Comparison of ENCODE assay signal across 8 mouse cellular contexts in genomic region chrX:151803777-151804101, GRCm38 (mm10). TPM values are rescaled to one million over a fixed set of nuclear protein-coding genes. Genes with fewer than 3 reads are reported as not detected.
A peak's percentile ranks its signal among the peaks of the same experiment; 100 is the strongest.
DNase-seq lines count a peak whose midpoint lies in the region; ATAC-seq and TF ChIP-seq lines count a peak whose summit lies in the region.

No protein-coding gene starts in this region.

- peak; percentile 49 for DNase-seq in thymus, adult 2 months
- DNase-seq in thymus, postnatal 4 days = no peak
- peak; percentile 60 for DNase-seq in embryo, embryonic 11 days
- DNase-seq in liver, adult 2 months (ENCODE audit: extremely low read depth, low read depth, low spot score) = peak; percentile 48
- DNase-seq in midbrain, embryonic 14.5 days = peak; percentile 64
- DNase-seq in stomach, postnatal 0 days (ENCODE audit: low spot score) = no peak

- 5% methylated on average over 20 of the region's 20 CpGs for WGBS in thymus, adult 2 months
- 13% methylated on average over 20 of the region's 20 CpGs for WGBS in intestine, embryonic 15.5 days
- WGBS in liver, adult 2 months = under 1% methylated on average over 20 of the region's 20 CpGs
- 19% methylated on average over 20 of the region's 20 CpGs for WGBS in midbrain, embryonic 14.5 days
- 16% methylated on average over 20 of the region's 20 CpGs for WGBS in stomach, postnatal 0 days

- no peaks in the 10 kb centered on the region for H3K27me3 ChIP-seq in thymus, adult 2 months (ENCODE audit: control insufficient read depth, insufficient read depth, low read length)
- H3K27me3 ChIP-seq in intestine, embryonic 15.5 days (replicated peaks) = no peaks in the 10 kb centered on the region
- no peaks in the 10 kb centered on the region for H3K27me3 ChIP-seq in liver, adult 2 months (ENCODE audit: control insufficient read depth, insufficient read depth, low read length)
- H3K27me3 ChIP-seq in midbrain, embryonic 14.5 days (ENCODE audit: control insufficient read depth, insufficient read depth, low read length) = no peaks in the 10 kb centered on the region
- no peaks in the 10 kb centered on the region for H3K27me3 ChIP-seq in stomach, postnatal 0 days (ENCODE audit: control insufficient read depth, insufficient read depth, low read length)

- TF ChIP-seq POLR2A in thymus, adult 2 months (IDR thresholded peaks at IDR 0.05; ENCODE audit: control insufficient read depth, extremely low read depth, insufficient read depth, low read length, poor library complexity) = no peak
- no peak for TF ChIP-seq POLR2A in liver, adult 2 months (IDR thresholded peaks at IDR 0.05; ENCODE audit: extremely low read depth, insufficient read depth, low read length)

- TF ChIP-seq CTCF in thymus, adult 2 months (IDR thresholded peaks at IDR 0.05; ENCODE audit: borderline replicate concordance, control insufficient read depth, extremely low read depth, insufficient read depth, low read length, poor library complexity) = no peak
- TF ChIP-seq CTCF in liver, adult 2 months (IDR thresholded peaks at IDR 0.05; ENCODE audit: low read depth, low read length) = no peak
- no peak for TF ChIP-seq CTCF in stomach, postnatal 0 days (IDR thresholded peaks at IDR 0.05; ENCODE audit: low read depth)

- ATAC-seq in granulocyte monocyte progenitor cell, adult 5-6 weeks (replicated peaks; ENCODE audit: poor library complexity, severe bottlenecking) = peak; percentile 33
- peak; percentile 44 for ATAC-seq in intestine, embryonic 15.5 days
- peak; percentile 24 for ATAC-seq in midbrain, embryonic 14.5 days (ENCODE audit: low FRiP score, low TSS enrichment)
- peak; percentile 51 for ATAC-seq in stomach, postnatal 0 days (ENCODE audit: low FRiP score, low TSS enrichment)

- no peak for TF ChIP-seq EP300 in stomach, postnatal 0 days (optimal IDR thresholded peaks at IDR 0.05)

- H3K4me3 ChIP-seq in thymus, adult 2 months (ENCODE audit: control insufficient read depth, insufficient read depth, low read length) = peak overlapping the region; percentile 61
- peak overlapping the region; percentile 51 for H3K4me3 ChIP-seq in intestine, embryonic 15.5 days (replicated peaks)
- peak overlapping the region; percentile 95 for H3K4me3 ChIP-seq in liver, adult 2 months (ENCODE audit: insufficient read depth, low read depth, low read length)
- H3K4me3 ChIP-seq in midbrain, embryonic 14.5 days (replicated peaks; ENCODE audit: low read depth, low read length) = peak overlapping the region; percentile 53
- peak overlapping the region; percentile 42 for H3K4me3 ChIP-seq in stomach, postnatal 0 days (ENCODE audit: low read depth, low read length)

- H3K36me3 ChIP-seq in thymus, adult 2 months (ENCODE audit: control insufficient read depth, insufficient read depth, low read length) = no peaks in the 10 kb centered on the region
- H3K36me3 ChIP-seq in intestine, embryonic 15.5 days = no peaks in the 10 kb centered on the region
- no peaks in the 10 kb centered on the region for H3K36me3 ChIP-seq in liver, adult 2 months (ENCODE audit: control insufficient read depth, insufficient read depth, low read length)
- H3K36me3 ChIP-seq in midbrain, embryonic 14.5 days (ENCODE audit: control insufficient read depth, insufficient read depth, low read length) = no peaks in the 10 kb centered on the region
- H3K36me3 ChIP-seq in stomach, postnatal 0 days (ENCODE audit: control insufficient read depth, insufficient read depth, low read length) = no peaks in the 10 kb centered on the region

- H3K79me2 ChIP-seq in liver, adult 2 months (ENCODE audit: control insufficient read depth, insufficient read depth, low read length) = no peaks in the 10 kb centered on the region; the same call in 1 of the 2 replicates

- H3K4me2 ChIP-seq in intestine, embryonic 15.5 days (replicated peaks) = peak overlapping the region; percentile 56
- H3K4me2 ChIP-seq in midbrain, embryonic 14.5 days (ENCODE audit: low read length) = peak overlapping the region; percentile 65
- peak overlapping the region; percentile 57 for H3K4me2 ChIP-seq in stomach, postnatal 0 days (replicated peaks; ENCODE audit: low read depth)

- 0 out of 2 replicates have a peak, but pooled peaks cover 4% of the 10 kb centered on the region for H3K4me1 ChIP-seq in thymus, adult 2 months (replicated peaks; ENCODE audit: control insufficient read depth, insufficient read depth, low read length)
- H3K4me1 ChIP-seq in intestine, embryonic 15.5 days (replicated peaks) = no peaks in the 10 kb centered on the region
- peaks cover 1% of the 10 kb centered on the region; the same call in 1 of the 2 replicates for H3K4me1 ChIP-seq in liver, adult 2 months (ENCODE audit: control insufficient read depth, insufficient read depth, low read length)
- no peaks in the 10 kb centered on the region for H3K4me1 ChIP-seq in midbrain, embryonic 14.5 days (ENCODE audit: control insufficient read depth, insufficient read depth, low read length)
- H3K4me1 ChIP-seq in stomach, postnatal 0 days (replicated peaks; ENCODE audit: control insufficient read depth, insufficient read depth) = no peaks in the 10 kb centered on the region

- no peaks in the 10 kb centered on the region for H3K9me3 ChIP-seq in intestine, embryonic 15.5 days
- H3K9me3 ChIP-seq in midbrain, embryonic 14.5 days (ENCODE audit: control insufficient read depth, low read length) = no peaks in the 10 kb centered on the region
- no peaks in the 10 kb centered on the region for H3K9me3 ChIP-seq in stomach, postnatal 0 days (ENCODE audit: control insufficient read depth, low read length)

- H3K27ac ChIP-seq in thymus, adult 2 months (ENCODE audit: control insufficient read depth, insufficient read depth, low read length) = peak overlapping the region; percentile 81
- H3K27ac ChIP-seq in intestine, embryonic 15.5 days = peak overlapping the region; percentile 93
- peak overlapping the region; percentile 89 for H3K27ac ChIP-seq in liver, adult 2 months (replicated peaks; ENCODE audit: insufficient read depth, low read depth, low read length)
- peak overlapping the region; percentile 90 for H3K27ac ChIP-seq in midbrain, embryonic 14.5 days (replicated peaks; ENCODE audit: low read depth, low read length)
- H3K27ac ChIP-seq in stomach, postnatal 0 days (replicated peaks) = peak overlapping the region; percentile 94

- peak overlapping the region; percentile 57 for H3K9ac ChIP-seq in intestine, embryonic 15.5 days
- H3K9ac ChIP-seq in liver, adult 2 months (ENCODE audit: low read depth, low read length) = peak overlapping the region; percentile 90
- peak overlapping the region; percentile 69 for H3K9ac ChIP-seq in midbrain, embryonic 14.5 days (replicated peaks; ENCODE audit: low read length)
- H3K9ac ChIP-seq in stomach, postnatal 0 days (ENCODE audit: low read length) = peak overlapping the region; percentile 66

RNA-seq across cellular contexts. Expression of gene Huwe1, which starts 3.1 kb away (rescaled TPM):
- 96.9 and 100 TPM in 2 replicates for polyA plus RNA-seq in thymus, adult 2 months (2012; rRNA removed)
- 223 and 258 TPM in 2 replicates for total RNA-seq in granulocyte monocyte progenitor cell, adult 5-6 weeks (2014; fragmentation: Nextera tagmentation)
- 124 and 126 TPM in 2 replicates for total RNA-seq in granulocyte monocyte progenitor cell, adult 5-6 weeks (2017)
- polyA plus RNA-seq in intestine, embryonic 15.5 days (2015; fragmentation: Nextera tagmentation; extraction: Ambion mirVana) = 40.5 and 43.8 TPM in 2 replicates
- 82.1 and 89.5 TPM in 2 replicates for total RNA-seq in liver, adult 2 months (2014; rRNA removed)
- 23.2 and 32.6 TPM in 2 replicates for polyA plus RNA-seq in liver, adult 2 months (2012; rRNA removed)
- 93.6 and 106 TPM in 2 replicates for polyA plus RNA-seq in midbrain, embryonic 14.5 days (2014; fragmentation: Nextera tagmentation; extraction: Ambion mirVana)
- polyA plus RNA-seq in stomach, postnatal 0 days (2015; fragmentation: Nextera tagmentation; extraction: Ambion mirVana) = 12.4 and 15.2 TPM in 2 replicates

Comparison
In these comparisons a context has a peak if more than half of its experiments do, and no peak if none do; other contexts are left out.
1. DNase-seq: peak in thymus, adult 2 months (single experiment), embryo, embryonic 11 days (single experiment), liver, adult 2 months (single experiment) and midbrain, embryonic 14.5 days (single experiment); none in thymus, postnatal 4 days (single experiment) and stomach, postnatal 0 days (single experiment).
2. H3K4me3 ChIP-seq: peak in every context shown above with its lines; median percentile 95 in liver, adult 2 months; 61 in thymus, adult 2 months; 53 in midbrain, embryonic 14.5 days; 51 in intestine, embryonic 15.5 days; 42 in stomach, postnatal 0 days.
3. Peak in every context shown above with its lines, with median percentiles within 50 percentile points of each other: H3K27ac ChIP-seq, ATAC-seq, H3K4me2 ChIP-seq and H3K9ac ChIP-seq.